Mouse (Mus musculus) retina, postnatal 7 days (tissue): ENCODE measurements at regions not wholly inside any gene's neighbourhood (a gene's known extent, or its start where the extent isn't known, plus 50 kb on each side); places are given as distances from the start of the nearest gene placed in this dataset.

Experiments used
- DNase-seq: peaks from one replicate; pipeline ENCODE4 v3.0.0-alpha.2; 2012; ENCODE audit warnings: low read depth, low spot score

- DNase-seq, result no peak
Measured at GRCm38 (mm10) chr11:32990201-32990600, 157.0 kb downstream of the Fgf18 start.

GRCm38 (mm10) chr11:32978899-32979298, 154.5 kb upstream of the Smim23 start:
- no peak for DNase-seq

- no peak for DNase-seq
Measured at GRCm38 (mm10) chr11:32976572-32976971, 152.2 kb upstream of the Smim23 start.

- DNase-seq, result no peak
Measured at GRCm38 (mm10) chr11:32973453-32973852, 149.0 kb upstream of the Smim23 start.

GRCm38 (mm10) chr11:32965418-32965817, 141.0 kb upstream of the Smim23 start:
- DNase-seq, result no peak

- no peak for DNase-seq
Measured at GRCm38 (mm10) chr11:32963625-32964293, 139.4 kb upstream of the Smim23 start.

GRCm38 (mm10) chr11:32961600-32961999, 137.2 kb upstream of the Smim23 start:
- no peak for DNase-seq

- peak; percentile 19 for DNase-seq
Measured at GRCm38 (mm10) chr11:32958961-32959360, 134.6 kb upstream of the Smim23 start.

- no peak for DNase-seq
Measured at GRCm38 (mm10) chr11:32956993-32957392, 132.6 kb upstream of the Smim23 start.

- DNase-seq, result no peak
Measured at GRCm38 (mm10) chr11:32952271-32952670, 127.9 kb upstream of the Smim23 start.

- no peak for DNase-seq
Measured at GRCm38 (mm10) chr11:32948132-32948531, 123.7 kb upstream of the Smim23 start.

- no peak for DNase-seq
Measured at GRCm38 (mm10) chr11:32946481-32947001, 122.1 kb upstream of the Smim23 start.

- no peak for DNase-seq
Measured at GRCm38 (mm10) chr11:32945071-32945470, 120.7 kb upstream of the Smim23 start.

- no peak for DNase-seq
Measured at GRCm38 (mm10) chr11:32941331-32942009, 117.1 kb upstream of the Smim23 start.

GRCm38 (mm10) chr11:32939102-32939501, 114.7 kb upstream of the Smim23 start:
- DNase-seq, result no peak

GRCm38 (mm10) chr11:32937167-32937566, 112.8 kb upstream of the Smim23 start:
- no peak for DNase-seq

- no peak for DNase-seq
Measured at GRCm38 (mm10) chr11:32931928-32932327, 107.5 kb upstream of the Smim23 start.

- DNase-seq, result no peak
Measured at GRCm38 (mm10) chr11:32931018-32931417, 106.6 kb upstream of the Smim23 start.

- DNase-seq, result no peak
Measured at GRCm38 (mm10) chr11:32928837-32929236, 104.4 kb upstream of the Smim23 start.

- DNase-seq, result no peak
Measured at GRCm38 (mm10) chr11:32925421-32926271, 101.2 kb upstream of the Smim23 start.

- no peak for DNase-seq
Measured at GRCm38 (mm10) chr11:32924932-32925331, 100.5 kb upstream of the Smim23 start.

GRCm38 (mm10) chr11:32913071-32913470, 88.7 kb upstream of the Smim23 start:
- no peak for DNase-seq
